Mouse (Mus musculus) midbrain, embryonic 16.5 days (tissue): Measurements from ENCODE around the gene Usp27x. TPM values are rescaled to one million over a fixed set of nuclear protein-coding genes. Genes with fewer than 3 reads are reported as not detected.

Experiments
- ATAC-seq: fragments of 200-750 bp; cut with Nextera tagmentation; 2 replicates; pipeline ENCODE4 v1.8.0; 2017; ENCODE audit warnings: moderate TSS enrichment
- H3K27ac ChIP-seq: fragments of 300-500 bp; sonication (generic); 2 replicates; pipeline ENCODE4 v1.5.1; 2014; ENCODE audit warnings: mild to moderate bottlenecking, low read length, mixed read lengths
- H3K27me3 ChIP-seq: fragments of 300-500 bp; sonication (generic); 2 replicates; pipeline ENCODE4 v1.6.1; 2014; ENCODE audit warnings: low read depth, low read length, mixed read lengths; ENCODE audit not compliant: control insufficient read depth, insufficient read depth
- H3K36me3 ChIP-seq: fragments of 300-500 bp; sonication (generic); 2 replicates; pipeline ENCODE4 v1.6.1; 2014; ENCODE audit warnings: mild to moderate bottlenecking, low read length, moderate library complexity, mixed read lengths; ENCODE audit not compliant: control insufficient read depth, insufficient read depth
- H3K4me1 ChIP-seq: fragments of 300-500 bp; sonication (generic); 2 replicates; pipeline ENCODE4 v1.6.1; 2014; ENCODE audit warnings: mild to moderate bottlenecking, low read length, mixed read lengths; ENCODE audit not compliant: control insufficient read depth, insufficient read depth
- H3K4me2 ChIP-seq: fragments of 300-500 bp; sonication (generic); 2 replicates; pipeline ENCODE4 v1.6.1; 2014; ENCODE audit warnings: mild to moderate bottlenecking, low read length, mixed read lengths
- H3K4me3 ChIP-seq: fragments of 300-500 bp; sonication (generic); 2 replicates; pipeline ENCODE4 v1.5.1; 2014; ENCODE audit warnings: low read depth, mild to moderate bottlenecking, low read length, moderate library complexity, mixed read lengths
- H3K9ac ChIP-seq: fragments of 300-500 bp; sonication (generic); 2 replicates; pipeline ENCODE4 v1.6.1; 2014; ENCODE audit warnings: low read depth, low read length, mixed read lengths
- H3K9me3 ChIP-seq: fragments of 300-500 bp; sonication (generic); replicated peaks from 2 replicates; pipeline ENCODE4 v1.6.1; 2014; ENCODE audit warnings: mild to moderate bottlenecking, low read length, mixed read lengths; ENCODE audit not compliant: control insufficient read depth, poor library complexity, severe bottlenecking
- WGBS: fragments of 180-500 bp; shearing (Covaris S2); extraction: QIAGEN DNeasy Blood & Tissue Kit; methylation state at CpG from one replicate; pipeline ENCODE4 v1.1.7; 2014; 5-methylcytosine and 5-hydroxymethylcytosine counted together
- polyA plus RNA-seq: library from polyadenylated mRNA; unstranded; fragments of >200 nt; fragmentation: Nextera tagmentation; extraction: Ambion mirVana; gene quantifications from 2 replicates; pipeline ENCODE4 v1.2.1, GENCODE M21; 2015

Usp27x gene
- polyA plus RNA-seq, 1 experiment from 2014 or later, result 2.3 TPM

DNA sequence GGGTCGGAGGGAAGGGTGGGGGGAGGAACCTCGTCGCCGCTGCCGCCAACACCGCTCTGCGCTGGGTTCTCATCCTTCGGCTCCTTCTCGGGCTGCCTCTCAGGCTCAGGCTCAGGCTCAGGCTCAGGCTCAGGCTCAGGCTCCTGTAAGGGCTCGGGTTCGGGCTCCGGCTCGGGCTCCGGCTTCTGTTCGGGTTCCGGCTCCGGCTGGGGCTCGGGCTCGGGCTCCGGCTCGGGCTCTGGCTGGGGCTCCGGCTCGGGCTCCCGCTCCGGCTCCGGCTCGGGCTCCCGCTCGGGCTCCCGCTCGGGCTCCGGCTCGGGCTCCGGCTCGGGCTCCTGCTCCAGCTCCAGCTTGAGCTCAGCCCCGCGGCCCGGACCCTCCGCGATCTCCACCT is 311 bp downstream of the Usp27x start:
- Histone ChIP-seq H3K4me3 (peak overlapping the region; percentile 60), H3K27me3 (no peaks in the 10 kb centered on the region), H3K27ac (peak overlapping the region; percentile 90), H3K9me3 (no peaks in the 10 kb centered on the region), H3K4me2 (peak overlapping the region; percentile 66), H3K4me1 (peaks cover 18% of the 10 kb centered on the region), H3K9ac (peak overlapping the region; percentile 72), H3K36me3 (no peaks in the 10 kb centered on the region)
- WGBS, result 30% methylated on average over 28 of the region's 40 CpGs
- ATAC-seq, result peak; percentile 59

DNA sequence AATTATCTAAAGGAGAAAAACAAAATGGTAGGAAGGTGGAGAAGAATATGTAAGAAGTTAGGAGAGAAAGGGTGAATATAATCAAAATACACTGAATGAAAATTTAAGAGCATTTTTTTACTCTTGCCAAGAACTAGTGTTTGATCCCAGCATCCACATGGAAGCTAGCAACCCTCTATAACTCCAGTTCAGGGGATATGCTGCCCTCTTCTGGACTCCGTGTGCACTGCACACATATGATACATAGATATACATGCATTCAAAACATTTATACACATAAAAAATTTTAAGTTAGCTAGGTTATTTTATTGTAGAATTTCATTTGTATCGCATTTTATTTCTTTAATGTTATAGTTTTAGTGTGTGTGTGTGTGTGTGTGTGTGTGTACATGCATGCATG is 50.2 kb downstream of the Usp27x start:
- no peaks in the 10 kb centered on the region for H3K9me3 ChIP-seq
- no peak overlapping the region for H3K27ac ChIP-seq
- no peak overlapping the region for H3K9ac ChIP-seq
- no peaks in the 10 kb centered on the region for H3K27me3 ChIP-seq
- 39% methylated on average over 2 of the region's 2 CpGs for WGBS
- no peaks in the 10 kb centered on the region for H3K4me1 ChIP-seq
- ATAC-seq, result no peak
- H3K4me2 ChIP-seq, result no peak overlapping the region
- no peaks in the 10 kb centered on the region for H3K36me3 ChIP-seq
- H3K4me3 ChIP-seq, result no peak overlapping the region

- no peak for ATAC-seq
- 20% methylated on average over 7 of the region's 7 CpGs for WGBS
- Histone ChIP-seq H3K27ac (no peak overlapping the region), H3K9me3 (no peaks in the 10 kb centered on the region), H3K36me3 (no peaks in the 10 kb centered on the region), H3K4me1 (peaks cover 4% of the 10 kb centered on the region; the same call in 1 of the 2 replicates), H3K9ac (no peak overlapping the region), H3K4me2 (no peak overlapping the region), H3K4me3 (no peak overlapping the region), H3K27me3 (no peaks in the 10 kb centered on the region)
These were observed 53.3 kb downstream of the Usp27x start for GRCm38 (mm10) chrX:7322288-7322687.

Other genes starting within 250 kb of the Usp27x start
- gene Clcn5, start 56.5 kb downstream of the Usp27x start, polyA plus RNA-seq, result 7.5 and 8.5 TPM in 2 replicates
- 0.15 TPM in 1 of 2 replicates, not detected in the other for gene Foxp3, start 197.8 kb upstream of the Usp27x start, polyA plus RNA-seq
- gene Ppp1r3f, start 198.5 kb upstream of the Usp27x start, polyA plus RNA-seq, result 7.6 and 7.8 TPM in 2 replicates
- gene Ccdc22, start 229.7 kb upstream of the Usp27x start, polyA plus RNA-seq, result 29.8 and 30.9 TPM in 2 replicates
- 0.22 and 0.49 TPM in 2 replicates for gene Cacna1f, start 231.3 kb upstream of the Usp27x start, polyA plus RNA-seq